Mouse (Mus musculus) spleen, adult 2 months (tissue): ENCODE measurements around the gene Erich6b.

Source experiments
- CTCF ChIP-seq: fragments of 200-500 bp; IDR thresholded peaks from 2 replicates; pipeline ENCODE4 v1.5.1; 2011; ENCODE audit warnings: mild to moderate bottlenecking, inconsistent platforms; ENCODE audit not compliant: insufficient read depth, insufficient read length, insufficient replicate concordance; ENCODE audit errors: extremely low read depth
- POLR2A ChIP-seq: fragments of 200-500 bp; IDR thresholded peaks from 2 replicates; pipeline ENCODE4 v1.6.1; 2011; ENCODE audit warnings: low read depth, low read length, inconsistent platforms

DNA sequence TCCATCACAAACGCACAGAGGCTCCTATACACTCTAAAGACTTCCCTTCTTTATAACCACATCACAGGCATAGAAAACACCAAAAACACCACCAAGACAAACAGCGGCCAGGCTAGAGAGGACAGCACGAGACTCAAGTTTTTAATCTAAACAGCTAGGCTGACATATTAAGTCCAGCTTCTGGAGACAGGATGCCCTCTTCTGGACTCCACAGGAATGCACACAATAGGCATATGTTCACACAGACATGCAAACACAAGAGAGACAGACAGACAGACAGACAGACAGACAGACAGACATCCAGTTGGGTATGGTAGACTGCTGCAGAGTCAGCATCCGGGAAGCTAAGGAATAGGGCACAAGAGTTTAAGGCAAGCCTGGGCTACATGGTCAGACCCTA lies 71.6 kb downstream of the Erich6b start:
- TF ChIP-seq CTCF, result no peak
- TF ChIP-seq POLR2A, result no peak
